Mouse (Mus musculus) ES-E14 (cell line): Measurements from ENCODE around the gene Stip1. TPM values are rescaled to one million over a fixed set of nuclear protein-coding genes. Genes with fewer than 3 reads are reported as not detected.

Source experiments
- DNase-seq: peaks from one replicate; pipeline ENCODE4 v3.0.0-alpha.2; 2013; ENCODE audit warnings: low read depth, low spot score
- H3K27ac ChIP-seq: 2 replicates; pipeline ENCODE4 v1.5.1; 2012; ENCODE audit warnings: low read depth, mild to moderate bottlenecking, low read length, moderate library complexity, mixed read lengths; ENCODE audit not compliant: poor library complexity, insufficient read depth, severe bottlenecking
- H3K36me3 ChIP-seq: 2 replicates; pipeline ENCODE4 v1.6.1; 2012; ENCODE audit warnings: mild to moderate bottlenecking, low read length, moderate library complexity, mixed read lengths; ENCODE audit not compliant: control insufficient read depth, poor library complexity, insufficient read depth, severe bottlenecking
- H3K4me1 ChIP-seq, 2 experiments: fragments of 150-350 bp in 1 of 2; sonication (generic) in 1 of 2; 2 replicates each; pipeline ENCODE4 v1.6.1; 2012; ENCODE audit warnings: low read length in 2 of 2, mild to moderate bottlenecking in 1 of 2, mixed read lengths in 1 of 2; ENCODE audit not compliant: control insufficient read depth in 2 of 2, insufficient read depth in 2 of 2, poor library complexity in 1 of 2
- H3K4me3 ChIP-seq, 2 experiments: fragments of 150-350 bp in 1 of 2; sonication (generic) in 1 of 2; 2 replicates each; pipeline ENCODE4 v1.5.1; 2012; ENCODE audit warnings: low read length in 2 of 2, low read depth in 1 of 2, mild to moderate bottlenecking in 1 of 2, mixed read lengths in 1 of 2; ENCODE audit not compliant: insufficient read depth in 1 of 2, poor library complexity in 1 of 2, severe bottlenecking in 1 of 2
- H3K9ac ChIP-seq: 2 replicates; pipeline ENCODE4 v1.6.1; 2012; ENCODE audit warnings: low read depth, mild to moderate bottlenecking, low read length, mixed read lengths; ENCODE audit not compliant: poor library complexity, insufficient read depth, severe bottlenecking
- H3K9me3 ChIP-seq: fragments of 150-350 bp; sonication (generic); 2 replicates; pipeline ENCODE4 v1.6.1; 2012; ENCODE audit warnings: low read depth, mild to moderate bottlenecking, low read length; ENCODE audit not compliant: control insufficient read depth, insufficient read depth
- CHD2 ChIP-seq: IDR thresholded peaks from 2 replicates; pipeline ENCODE4 v1.6.1; 2014; ENCODE audit warnings: mild to moderate bottlenecking, low read depth, low read length, inconsistent platforms
- HCFC1 ChIP-seq: IDR thresholded peaks from 2 replicates; pipeline ENCODE4 v1.6.1; 2012; ENCODE audit warnings: low read length, inconsistent platforms, borderline replicate concordance; ENCODE audit not compliant: insufficient read depth
- MAFK ChIP-seq: IDR thresholded peaks from 2 replicates; pipeline ENCODE4 v1.6.1; 2014; ENCODE audit warnings: mild to moderate bottlenecking, low read depth, low read length, inconsistent platforms; ENCODE audit not compliant: insufficient read depth
- ZC3H11A ChIP-seq: IDR thresholded peaks from 2 replicates; pipeline ENCODE4 v1.6.1; 2012; ENCODE audit warnings: low read depth, mild to moderate bottlenecking, inconsistent platforms, low read length, borderline replicate concordance
- ZNF384 ChIP-seq: IDR thresholded peaks from 2 replicates; pipeline ENCODE4 v1.6.1; 2012; ENCODE audit warnings: low read depth, low read length, inconsistent platforms
- in situ Hi-C, 2 experiments: fragments of 600-800 bp; cut with MboI; formaldehyde crosslinking; loops; one replicate each; pipeline ENCODE4 v1.15.1; 2025; ENCODE audit warnings: low sequenced_read_pairs in 2 of 2, inconsistent platforms in 1 of 2; ENCODE audit not compliant: unreplicated experiment in 2 of 2
- total RNA-seq: library from RNA; depleted of rRNA; stranded (reverse); fragments of 300-350 nt; gene quantifications from 2 replicates; pipeline ENCODE4 v1.2.3, GENCODE M21; 2012

The Stip1 gene
- total RNA-seq, 1 experiment, result 280 TPM

GRCm38 (mm10) chr19:7068661-7069531, 29.1 kb upstream of the Stip1 start:
- no peak overlapping the region for H3K27ac ChIP-seq
- H3K9ac ChIP-seq, result no peak overlapping the region
- H3K9me3 ChIP-seq, result no peaks in the 10 kb centered on the region
- no peak for DNase-seq
- no peak overlapping the region for H3K4me3 ChIP-seq
- TF ChIP-seq ZC3H11A (no peak), MAFK (no peak), ZNF384 (no peak), CHD2 (no peak), HCFC1 (no peak)
- H3K36me3 ChIP-seq, result no peaks in the 10 kb centered on the region
- in situ Hi-C loops, result loop anchor here (10.0 kb wide), 1 partner anchor 126 kb away; no protein-coding TSS in a partner anchor
- peaks cover 2 to 15% of the 10 kb centered on the region in 2 experiments; a peak in 3 of 4 replicates for H3K4me1 ChIP-seq

- DNase-seq, result peak; percentile 68
- Histone ChIP-seq H3K9ac (no peak overlapping the region), H3K27ac (no peak overlapping the region), H3K4me1 (peaks cover 2 to 15% of the 10 kb centered on the region in 2 experiments; a peak in 3 of 4 replicates), H3K36me3 (no peaks in the 10 kb centered on the region), H3K9me3 (no peaks in the 10 kb centered on the region), H3K4me3 (no peak overlapping the region)
- TF ChIP-seq ZC3H11A (peak; percentile 76), MAFK (no peak), HCFC1 (no peak), ZNF384 (0 out of 2 replicates have a peak, but pooled peaks have one; percentile 23)
- in situ Hi-C loops, result loop anchor here (10.0 kb wide), 1 partner anchor 127 kb away; no protein-coding TSS in a partner anchor
Measured at GRCm38 (mm10) chr19:7068136-7068535, 28.4 kb upstream of the Stip1 start.

- no peaks in the 10 kb centered on the region for H3K9me3 ChIP-seq
- peaks cover 2 to 15% of the 10 kb centered on the region in 2 experiments; a peak in 3 of 4 replicates for H3K4me1 ChIP-seq
- in situ Hi-C loops, result loop anchor here (10.0 kb wide), 1 partner anchor 127 kb away; no protein-coding TSS in a partner anchor
- no peak overlapping the region for H3K27ac ChIP-seq
- DNase-seq, result no peak
- no peak for TF ChIP-seq MAFK
- no peaks in the 10 kb centered on the region for H3K36me3 ChIP-seq
- H3K4me3 ChIP-seq, result no peak overlapping the region
- no peak overlapping the region for H3K9ac ChIP-seq
Measured at GRCm38 (mm10) chr19:7067344-7068050, 27.7 kb upstream of the Stip1 start.

- Histone ChIP-seq H3K4me1 (peaks cover 2 to 15% of the 10 kb centered on the region in 2 experiments; a peak in 3 of 4 replicates), H3K36me3 (no peaks in the 10 kb centered on the region), H3K27ac (no peak overlapping the region), H3K9me3 (no peaks in the 10 kb centered on the region), H3K4me3 (no peak overlapping the region), H3K9ac (no peak overlapping the region)
- in situ Hi-C loops, result loop anchor here (10.0 kb wide), 1 partner anchor 128 kb away; no protein-coding TSS in a partner anchor
- TF ChIP-seq ZC3H11A, result no peak
- TF ChIP-seq HCFC1, result no peak
- no peak for TF ChIP-seq MAFK
- no peak for TF ChIP-seq CHD2
- no peak for TF ChIP-seq ZNF384
- no peak for DNase-seq
Measured at GRCm38 (mm10) chr19:7066828-7067342, 27.1 kb upstream of the Stip1 start.
